Mouse (Mus musculus): ENCODE measurements around the gene Armc2. TPM values are rescaled to one million over a fixed set of nuclear protein-coding genes. Genes with fewer than 3 reads are reported as not detected.

The Armc2 gene
- polyA plus RNA-seq, 1 experiment from 2014 or later, result 1.1 TPM

- Histone ChIP-seq H3K4me3 (replicated peaks) (no peak overlapping the region), H3K4me2 (no peak overlapping the region), H3K27ac (0 out of 2 replicates have a peak overlapping the region, but pooled peaks have one; percentile 93), H3K9ac (no peak overlapping the region), H3K9me3 (replicated peaks) (no peaks in the 10 kb centered on the region), H3K27me3 (no peaks in the 10 kb centered on the region), H3K36me3 (no peaks in the 10 kb centered on the region), H3K4me1 (peaks cover 57% of the 10 kb centered on the region)
- ATAC-seq (replicated peaks; ENCODE audit: low FRiP score), result no peak
- WGBS, result 67% methylated on average over 6 of the region's 6 CpGs
Observed at GRCm38 (mm10) chr10:41933536-41933935, 84.7 kb downstream of the Armc2 start.

GRCm38 (mm10) chr10:41932943-41933342 is 85.3 kb downstream of the Armc2 start:
- Histone ChIP-seq H3K4me2 (no peak overlapping the region), H3K4me3 (replicated peaks) (no peak overlapping the region), H3K27me3 (no peaks in the 10 kb centered on the region), H3K9me3 (replicated peaks) (no peaks in the 10 kb centered on the region), H3K4me1 (peaks cover 57% of the 10 kb centered on the region), H3K27ac (no peak overlapping the region), H3K36me3 (no peaks in the 10 kb centered on the region), H3K9ac (no peak overlapping the region)
- no peak for ATAC-seq (replicated peaks; ENCODE audit: low FRiP score)
- 80% methylated on average over 5 of the region's 5 CpGs for WGBS

DNA sequence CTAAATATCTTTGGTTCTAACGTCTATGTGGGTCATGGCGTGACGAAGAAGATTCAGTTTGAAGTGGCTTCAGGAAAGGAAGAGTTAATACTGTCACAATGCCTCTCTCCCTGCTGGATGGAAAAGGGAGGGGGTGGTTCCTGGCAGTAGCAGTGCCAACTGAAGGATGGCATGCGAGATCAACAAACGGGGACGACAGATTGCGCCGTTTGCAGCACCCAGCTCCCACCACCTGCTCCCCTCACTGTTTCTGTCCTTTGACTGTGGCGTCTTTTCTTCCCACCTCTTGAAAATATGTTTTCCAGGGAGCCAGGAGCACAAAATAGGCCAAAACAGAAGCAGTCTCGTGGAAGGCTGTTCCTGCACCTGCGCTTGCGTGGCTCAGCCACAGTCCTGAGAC is 86.3 kb downstream of the Armc2 start:
- Histone ChIP-seq H3K4me2 (no peak overlapping the region), H3K4me3 (replicated peaks) (no peak overlapping the region), H3K9me3 (replicated peaks) (no peaks in the 10 kb centered on the region), H3K4me1 (peaks cover 53% of the 10 kb centered on the region), H3K27ac (0 out of 2 replicates have a peak overlapping the region, but pooled peaks have one; percentile 70), H3K27me3 (no peaks in the 10 kb centered on the region), H3K36me3 (no peaks in the 10 kb centered on the region), H3K9ac (no peak overlapping the region)
- ATAC-seq (replicated peaks; ENCODE audit: low FRiP score), result no peak
- 74% methylated on average over 12 of the region's 12 CpGs for WGBS

- Histone ChIP-seq H3K4me1 (peaks cover 43% of the 10 kb centered on the region), H3K27ac (peak overlapping the region; percentile 70; the same call in 1 of the 2 replicates), H3K4me3 (replicated peaks) (no peak overlapping the region), H3K36me3 (no peaks in the 10 kb centered on the region), H3K4me2 (no peak overlapping the region), H3K9ac (no peak overlapping the region), H3K9me3 (replicated peaks) (no peaks in the 10 kb centered on the region), H3K27me3 (no peaks in the 10 kb centered on the region)
- WGBS, result 34% methylated on average over 4 of the region's 4 CpGs
- ATAC-seq (replicated peaks; ENCODE audit: low FRiP score), result peak; percentile 38
Observed at GRCm38 (mm10) chr10:41930966-41931365, 87.3 kb downstream of the Armc2 start.

- peaks cover 11% of the 10 kb centered on the region; the same call in 1 of the 2 replicates for H3K4me1 ChIP-seq
- H3K4me2 ChIP-seq, result no peak overlapping the region
- 93% methylated on average over 14 of the region's 14 CpGs for whole genome bisulfite sequencing
- H3K27ac ChIP-seq, result no peak overlapping the region
- no peak for ATAC-seq (replicated peaks; ENCODE audit: low FRiP score)
- no peaks in the 10 kb centered on the region for H3K27me3 ChIP-seq
- no peak overlapping the region for H3K9ac ChIP-seq
- no peaks in the 10 kb centered on the region for H3K36me3 ChIP-seq
- no peaks in the 10 kb centered on the region for H3K9me3 ChIP-seq (replicated peaks)
- no peak overlapping the region for H3K4me3 ChIP-seq (replicated peaks)
Observed at GRCm38 (mm10) chr10:41926726-41927125, 91.5 kb downstream of the Armc2 start.

GRCm38 (mm10) chr10:41912290-41912994 is 105.8 kb downstream of the Armc2 start:
- no peak for ATAC-seq (replicated peaks; ENCODE audit: low FRiP score)
- WGBS, result 86% methylated on average over 8 of the region's 8 CpGs
- peaks cover 14% of the 10 kb centered on the region for H3K36me3 ChIP-seq
- no peaks in the 10 kb centered on the region for H3K4me1 ChIP-seq
- H3K27ac ChIP-seq, result no peak overlapping the region
- H3K4me3 ChIP-seq (replicated peaks), result no peak overlapping the region
- no peak overlapping the region for H3K4me2 ChIP-seq
- no peaks in the 10 kb centered on the region for H3K9me3 ChIP-seq (replicated peaks)
- no peaks in the 10 kb centered on the region for H3K27me3 ChIP-seq
- H3K9ac ChIP-seq, result no peak overlapping the region

- WGBS, result 67% methylated on average over 6 of the region's 6 CpGs
- ATAC-seq (replicated peaks; ENCODE audit: low FRiP score), result no peak; the same call in 1 of the 2 replicates
- Histone ChIP-seq H3K4me2 (no peak overlapping the region), H3K4me1 (no peaks in the 10 kb centered on the region), H3K27me3 (no peaks in the 10 kb centered on the region), H3K36me3 (peaks cover 46% of the 10 kb centered on the region), H3K27ac (no peak overlapping the region), H3K9me3 (replicated peaks) (no peaks in the 10 kb centered on the region), H3K9ac (no peak overlapping the region), H3K4me3 (replicated peaks) (no peak overlapping the region)
Observed at GRCm38 (mm10) chr10:41908899-41909298, 109.3 kb downstream of the Armc2 start.

DNA sequence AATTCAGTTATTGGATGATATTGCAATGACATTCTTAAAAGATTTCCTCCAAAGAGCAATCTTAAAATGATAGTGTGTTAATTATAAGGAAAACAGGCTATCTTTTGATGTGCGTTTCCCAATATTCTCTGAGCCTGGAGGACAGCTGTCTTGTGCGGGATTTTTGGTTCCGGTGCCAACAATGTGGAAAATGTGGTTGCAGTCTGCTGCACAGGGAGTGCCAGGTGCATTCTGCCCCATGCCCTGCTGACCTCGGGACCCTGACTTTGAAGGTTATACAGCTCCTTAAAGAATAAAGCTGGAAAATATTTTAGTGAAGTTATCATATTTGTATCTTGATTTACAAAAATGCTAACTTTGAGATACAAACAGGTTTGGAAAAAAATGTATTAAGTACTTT is 110.3 kb downstream of the Armc2 start:
- Histone ChIP-seq H3K27ac (no peak overlapping the region), H3K4me2 (no peak overlapping the region), H3K4me3 (replicated peaks) (no peak overlapping the region), H3K9ac (no peak overlapping the region), H3K4me1 (no peaks in the 10 kb centered on the region), H3K9me3 (replicated peaks) (no peaks in the 10 kb centered on the region), H3K36me3 (peaks cover 53% of the 10 kb centered on the region), H3K27me3 (no peaks in the 10 kb centered on the region)
- WGBS, result 76% methylated on average over 4 of the region's 4 CpGs
- no peak for ATAC-seq (replicated peaks; ENCODE audit: low FRiP score)

DNA sequence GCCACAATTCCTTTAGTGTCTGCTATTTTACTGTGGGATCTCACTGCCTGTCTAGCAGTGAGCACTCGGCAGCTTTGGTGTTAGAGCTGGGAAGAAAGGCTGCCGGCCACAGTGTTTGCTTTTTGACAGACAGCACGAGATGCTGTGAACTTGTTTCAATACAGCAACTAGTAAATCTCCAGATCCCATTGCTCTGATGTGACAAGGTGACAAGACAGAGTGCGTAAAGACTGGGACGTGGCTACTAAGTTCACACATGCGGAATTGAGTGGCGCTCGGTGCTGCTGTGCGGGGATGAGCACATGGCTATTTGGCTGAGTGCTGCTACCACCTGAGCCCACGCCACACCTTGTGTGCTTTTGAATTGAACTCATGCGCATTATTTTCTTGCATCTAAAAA is 110.8 kb downstream of the Armc2 start:
- Histone ChIP-seq H3K36me3 (peaks cover 57% of the 10 kb centered on the region), H3K4me2 (no peak overlapping the region)
- 72% methylated on average over 11 of the region's 11 CpGs for WGBS

GRCm38 (mm10) chr10:41901864-41902263 is 116.4 kb downstream of the Armc2 start:
- Histone ChIP-seq H3K4me2 (no peak overlapping the region), H3K27me3 (no peaks in the 10 kb centered on the region), H3K27ac (no peak overlapping the region), H3K4me3 (replicated peaks) (no peak overlapping the region), H3K9me3 (replicated peaks) (no peaks in the 10 kb centered on the region), H3K4me1 (no peaks in the 10 kb centered on the region), H3K36me3 (peaks cover 58% of the 10 kb centered on the region), H3K9ac (no peak overlapping the region)
- WGBS, result 95% methylated on average over 6 of the region's 6 CpGs
- ATAC-seq (replicated peaks; ENCODE audit: low FRiP score), result no peak

More for the DNA sequence above, 110.8 kb downstream of the Armc2 start:
- Histone ChIP-seq H3K9ac (no peak overlapping the region), H3K27ac (no peak overlapping the region), H3K4me1 (no peaks in the 10 kb centered on the region), H3K27me3 (no peaks in the 10 kb centered on the region), H3K4me3 (replicated peaks) (no peak overlapping the region), H3K9me3 (replicated peaks) (no peaks in the 10 kb centered on the region)
- no peak for ATAC-seq (replicated peaks; ENCODE audit: low FRiP score)

GRCm38 (mm10) chr10:41901456-41901855 is 116.8 kb downstream of the Armc2 start:
- no peak overlapping the region for H3K4me2 ChIP-seq
- no peaks in the 10 kb centered on the region for H3K27me3 ChIP-seq
- WGBS, result 73% methylated on average over 8 of the region's 8 CpGs
- no peak overlapping the region for H3K4me3 ChIP-seq (replicated peaks)
- no peak for ATAC-seq (replicated peaks; ENCODE audit: low FRiP score)
- H3K36me3 ChIP-seq, result peaks cover 56% of the 10 kb centered on the region
- no peak overlapping the region for H3K9ac ChIP-seq
- no peaks in the 10 kb centered on the region for H3K4me1 ChIP-seq
- H3K27ac ChIP-seq, result no peak overlapping the region
- H3K9me3 ChIP-seq (replicated peaks), result no peaks in the 10 kb centered on the region

GRCm38 (mm10) chr10:41896865-41897264 is 121.4 kb downstream of the Armc2 start:
- no peak overlapping the region for H3K4me3 ChIP-seq (replicated peaks)
- H3K27me3 ChIP-seq, result no peaks in the 10 kb centered on the region
- H3K36me3 ChIP-seq, result peaks cover 28% of the 10 kb centered on the region
- H3K4me2 ChIP-seq, result no peak overlapping the region
- ATAC-seq (replicated peaks; ENCODE audit: low FRiP score), result no peak
- H3K9me3 ChIP-seq (replicated peaks), result no peaks in the 10 kb centered on the region
- 59% methylated on average over 2 of the region's 2 CpGs for WGBS
- H3K9ac ChIP-seq, result no peak overlapping the region
- no peak overlapping the region for H3K27ac ChIP-seq
- 0 out of 2 replicates have a peak, but pooled peaks cover 3% of the 10 kb centered on the region for H3K4me1 ChIP-seq

GRCm38 (mm10) chr10:41896425-41896824 is 121.8 kb downstream of the Armc2 start:
- 0 out of 2 replicates have a peak, but pooled peaks cover 3% of the 10 kb centered on the region for H3K4me1 ChIP-seq
- H3K9me3 ChIP-seq (replicated peaks), result no peaks in the 10 kb centered on the region

More at GRCm38 (mm10) chr10:41896425-41896824, 121.8 kb downstream of the Armc2 start:
- no peak overlapping the region for H3K4me3 ChIP-seq (replicated peaks)
- H3K9ac ChIP-seq, result no peak overlapping the region
- H3K4me2 ChIP-seq, result no peak overlapping the region
- H3K36me3 ChIP-seq, result peaks cover 25% of the 10 kb centered on the region
- ATAC-seq (replicated peaks; ENCODE audit: low FRiP score), result no peak
- no peak overlapping the region for H3K27ac ChIP-seq
- H3K27me3 ChIP-seq, result no peaks in the 10 kb centered on the region

All from kidney, embryonic 15.5 days (tissue).